Mouse (Mus musculus) stomach, embryonic 16.5 days (tissue): ENCODE data around the gene Hif3a. TPM values are rescaled to one million over a fixed set of nuclear protein-coding genes. Genes with fewer than 3 reads are reported as not detected.
"Not testable (repeated sequence)": the region's sequence is repeated elsewhere in the genome, so short reads cannot be mapped to it uniquely, and the experiment has no call there.

ENCODE experiments used
- ATAC-seq: fragments of 200-750 bp; cut with Nextera tagmentation; 2 replicates; pipeline ENCODE4 v1.8.0; 2017; ENCODE audit warnings: moderate number of reproducible peaks, moderate TSS enrichment; ENCODE audit not compliant: insufficient read depth, low FRiP score
- H3K27ac ChIP-seq: fragments of 300-500 bp; sonication (generic); 2 replicates; pipeline ENCODE4 v1.5.1; 2014; ENCODE audit warnings: low read length
- H3K27me3 ChIP-seq: fragments of 300-500 bp; sonication (generic); 2 replicates; pipeline ENCODE4 v1.6.1; 2014; ENCODE audit warnings: low read length, control low read depth, mixed read lengths; ENCODE audit not compliant: control insufficient read depth, insufficient read depth
- H3K36me3 ChIP-seq: fragments of 300-500 bp; sonication (generic); 2 replicates; pipeline ENCODE4 v1.6.1; 2014; ENCODE audit warnings: low read length; ENCODE audit not compliant: control insufficient read depth, insufficient read depth
- H3K4me1 ChIP-seq: fragments of 300-500 bp; sonication (generic); 2 replicates; pipeline ENCODE4 v1.6.1; 2014; ENCODE audit warnings: low read length, control low read depth, mixed read lengths; ENCODE audit not compliant: control insufficient read depth, insufficient read depth
- H3K4me2 ChIP-seq: fragments of 300-500 bp; sonication (generic); 2 replicates; pipeline ENCODE4 v1.6.1; 2014; ENCODE audit warnings: low read depth, low read length, mixed read lengths
- H3K4me3 ChIP-seq: fragments of 300-500 bp; sonication (generic); replicated peaks from 2 replicates; pipeline ENCODE4 v1.5.1; 2014; ENCODE audit warnings: mild to moderate bottlenecking, low read length
- H3K9ac ChIP-seq: fragments of 300-500 bp; sonication (generic); 2 replicates; pipeline ENCODE4 v1.6.1; 2014; ENCODE audit warnings: low read length
- H3K9me3 ChIP-seq: fragments of 300-500 bp; sonication (generic); replicated peaks from 2 replicates; pipeline ENCODE4 v1.6.1; 2016; ENCODE audit warnings: low read length, control low read depth; ENCODE audit not compliant: control insufficient read depth
- WGBS: fragments of 180-500 bp; shearing (Covaris S2); extraction: QIAGEN DNeasy Blood & Tissue Kit; methylation state at CpG from one replicate; pipeline ENCODE4 v1.1.7; 2014; 5-methylcytosine and 5-hydroxymethylcytosine counted together
- polyA plus RNA-seq: library from polyadenylated mRNA; unstranded; fragments of >200 nt; fragmentation: Nextera tagmentation; extraction: Ambion mirVana; gene quantifications from 2 replicates; pipeline ENCODE4 v1.2.1, GENCODE M21; 2015

The Hif3a gene
- 49.6 and 60.1 TPM in 2 replicates for polyA plus RNA-seq

GRCm38 (mm10) chr7:17062389-17062788 lies at the start of gene Hif3a:
TSS of gene Hif3a (minus strand) at chr7:17062427.
- H3K27me3 ChIP-seq = no peaks in the 10 kb centered on the region
- H3K36me3 ChIP-seq = no peaks in the 10 kb centered on the region
- peak; percentile 75 for ATAC-seq
- peak within 1 kb of the TSS; percentile 87 for H3K9ac ChIP-seq
- peak within 1 kb of the TSS; percentile 84 for H3K4me2 ChIP-seq
- H3K4me3 ChIP-seq = peak within 1 kb of the TSS; percentile 66
- H3K27ac ChIP-seq = peak within 1 kb of the TSS; percentile 100
- under 1% methylated on average over 15 of the region's 15 CpGs for WGBS
- peaks cover 36% of the 10 kb centered on the region for H3K4me1 ChIP-seq
- H3K9me3 ChIP-seq = no peaks in the 10 kb centered on the region

- not testable (repeated sequence) for ATAC-seq, H3K9me3 ChIP-seq
- WGBS = 84% methylated on average over 13 of the region's 13 CpGs
Observed at GRCm38 (mm10) chr7:17101631-17102030, 39.4 kb upstream of the Hif3a start.

GRCm38 (mm10) chr7:17091280-17091679 lies 29.1 kb upstream of the Hif3a start:
- no peak overlapping the region for H3K4me3 ChIP-seq
- no peak overlapping the region for H3K4me2 ChIP-seq
- no peaks in the 10 kb centered on the region for H3K9me3 ChIP-seq
- ATAC-seq = no peak
- no peaks in the 10 kb centered on the region for H3K36me3 ChIP-seq
- WGBS = 14% methylated on average over 1 of the region's 1 CpGs
- H3K9ac ChIP-seq = no peak overlapping the region
- H3K27me3 ChIP-seq = no peaks in the 10 kb centered on the region
- H3K4me1 ChIP-seq = no peaks in the 10 kb centered on the region
- H3K27ac ChIP-seq = no peak overlapping the region

More at GRCm38 (mm10) chr7:17101631-17102030, 39.4 kb upstream of the Hif3a start:
- not testable (repeated sequence) for H3K4me3 ChIP-seq, H3K27me3 ChIP-seq, H3K36me3 ChIP-seq, H3K4me2 ChIP-seq, H3K27ac ChIP-seq, H3K9ac ChIP-seq, H3K4me1 ChIP-seq

- 55% methylated on average over 3 of the region's 3 CpGs for WGBS
- no peak overlapping the region for H3K27ac ChIP-seq
- H3K4me1 ChIP-seq = no peaks in the 10 kb centered on the region
- no peaks in the 10 kb centered on the region for H3K9me3 ChIP-seq
- no peak overlapping the region for H3K9ac ChIP-seq
- H3K4me2 ChIP-seq = no peak overlapping the region
- no peak overlapping the region for H3K4me3 ChIP-seq
- no peaks in the 10 kb centered on the region for H3K27me3 ChIP-seq
- H3K36me3 ChIP-seq = no peaks in the 10 kb centered on the region
- ATAC-seq = no peak
Observed at GRCm38 (mm10) chr7:17090058-17090585, 27.9 kb upstream of the Hif3a start.

- WGBS = 77% methylated on average over 3 of the region's 3 CpGs
- ATAC-seq = no peak
- Histone ChIP-seq H3K4me1 (no peaks in the 10 kb centered on the region), H3K4me2 (no peak overlapping the region), H3K4me3 (no peak overlapping the region), H3K27me3 (no peaks in the 10 kb centered on the region), H3K27ac (no peak overlapping the region), H3K9me3 (no peaks in the 10 kb centered on the region), H3K9ac (no peak overlapping the region), H3K36me3 (no peaks in the 10 kb centered on the region)
Observed at GRCm38 (mm10) chr7:17087731-17088130, 25.5 kb upstream of the Hif3a start.

GRCm38 (mm10) chr7:17082766-17083165 lies 20.5 kb upstream of the Hif3a start:
- Histone ChIP-seq H3K36me3 (no peaks in the 10 kb centered on the region), H3K9me3 (no peaks in the 10 kb centered on the region), H3K27me3 (no peaks in the 10 kb centered on the region), H3K9ac (no peak overlapping the region), H3K27ac (no peak overlapping the region), H3K4me1 (no peaks in the 10 kb centered on the region), H3K4me3 (no peak overlapping the region), H3K4me2 (no peak overlapping the region)
- no peak for ATAC-seq
- WGBS = 64% methylated on average over 4 of the region's 4 CpGs

GRCm38 (mm10) chr7:17078076-17078654 lies 15.9 kb upstream of the Hif3a start:
- H3K4me1 ChIP-seq = no peaks in the 10 kb centered on the region
- 72% methylated on average over 7 of the region's 7 CpGs for WGBS
- no peak overlapping the region for H3K9ac ChIP-seq
- ATAC-seq = no peak
- no peaks in the 10 kb centered on the region for H3K36me3 ChIP-seq
- H3K27ac ChIP-seq = no peak overlapping the region
- no peaks in the 10 kb centered on the region for H3K9me3 ChIP-seq
- H3K4me3 ChIP-seq = no peak overlapping the region
- H3K27me3 ChIP-seq = no peaks in the 10 kb centered on the region
- H3K4me2 ChIP-seq = no peak overlapping the region

- no peak; the same call in 1 of the 2 replicates for ATAC-seq
- no peak overlapping the region for H3K27ac ChIP-seq
- H3K9ac ChIP-seq = no peak overlapping the region
- H3K9me3 ChIP-seq = no peaks in the 10 kb centered on the region
- WGBS = 90% methylated on average over 1 of the region's 1 CpGs
- H3K4me2 ChIP-seq = no peak overlapping the region
- H3K36me3 ChIP-seq = no peaks in the 10 kb centered on the region
- no peak overlapping the region for H3K4me3 ChIP-seq
- H3K27me3 ChIP-seq = no peaks in the 10 kb centered on the region
- H3K4me1 ChIP-seq = no peaks in the 10 kb centered on the region
Observed at GRCm38 (mm10) chr7:17076542-17076941, 14.3 kb upstream of the Hif3a start.

- Histone ChIP-seq H3K27me3 (no peaks in the 10 kb centered on the region), H3K4me3 (no peak within 1 kb of the TSS), H3K27ac (no peak within 1 kb of the TSS), H3K4me1 (no peaks in the 10 kb centered on the region), H3K9ac (0 out of 2 replicates have a peak within 1 kb of the TSS, but pooled peaks have one; percentile 16), H3K9me3 (no peaks in the 10 kb centered on the region), H3K36me3 (no peaks in the 10 kb centered on the region), H3K4me2 (peak within 1 kb of the TSS; percentile 6; the same call in 1 of the 2 replicates)
- ATAC-seq = peak; percentile 86
- WGBS = 53% methylated on average over 23 of the region's 23 CpGs
Observed at GRCm38 (mm10) chr7:17073904-17074615, 11.8 kb upstream of the Hif3a start, which contains the start of gene Psg16. TSS of gene Psg16 (plus strand) at chr7:17074040.
